Mouse (Mus musculus): ENCODE measurements around the gene Tmco1.

Tmco1 gene

GRCm38 (mm10) chr1:167372739-167373138, 64.6 kb downstream of the Tmco1 start:
- no peak for DNase-seq (ENCODE audit: low spot score)

GRCm38 (mm10) chr1:167374003-167374784, 66.0 kb downstream of the Tmco1 start:
- DNase-seq (ENCODE audit: low spot score): no peak

GRCm38 (mm10) chr1:167374942-167375341, 66.8 kb downstream of the Tmco1 start:
- no peak for DNase-seq (ENCODE audit: low spot score)

GRCm38 (mm10) chr1:167378019-167378418, 69.8 kb downstream of the Tmco1 start:
- no peak for DNase-seq (ENCODE audit: low spot score)

GRCm38 (mm10) chr1:167379751-167380150, 71.6 kb downstream of the Tmco1 start:
- no peak for DNase-seq (ENCODE audit: low spot score)

- no peak for DNase-seq (ENCODE audit: low spot score)
Observed at GRCm38 (mm10) chr1:167380223-167380622, 72.0 kb downstream of the Tmco1 start.

- no peak for DNase-seq (ENCODE audit: low spot score)
Observed at GRCm38 (mm10) chr1:167381050-167382015, 73.2 kb downstream of the Tmco1 start.

- no peak for DNase-seq (ENCODE audit: low spot score)
Observed at GRCm38 (mm10) chr1:167382316-167382715, 74.1 kb downstream of the Tmco1 start.

- no peak for DNase-seq (ENCODE audit: low spot score)
Observed at GRCm38 (mm10) chr1:167382763-167383162, 74.6 kb downstream of the Tmco1 start.

GRCm38 (mm10) chr1:167383178-167383577, 75.0 kb downstream of the Tmco1 start:
- DNase-seq (ENCODE audit: low spot score): no peak
